Mouse (Mus musculus) thymus, postnatal 4 days (tissue): Measurements from ENCODE around the gene Unc5b.

Source experiments
- DNase-seq: peaks from one replicate; pipeline ENCODE4 v3.0.0; 2021

Unc5b gene

DNA sequence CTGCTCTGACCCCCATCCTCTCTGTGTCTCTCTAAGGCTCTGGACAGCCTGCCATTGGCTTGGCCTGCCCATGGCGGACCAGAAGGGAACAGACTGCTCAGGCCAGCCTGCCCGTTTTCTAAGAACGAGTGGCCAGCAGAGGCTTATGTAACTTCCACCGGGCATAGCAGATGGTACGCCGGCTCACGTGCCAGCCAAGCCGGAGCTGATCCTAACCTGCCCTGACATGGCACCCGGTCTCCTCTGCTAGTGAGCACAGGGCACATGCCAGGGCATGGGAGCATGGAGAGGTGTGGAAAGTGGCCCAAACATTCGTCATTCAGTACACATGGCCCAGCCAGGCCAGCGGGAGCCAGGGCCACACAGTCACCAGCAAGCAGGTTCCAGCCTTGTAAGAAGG lies 10.8 kb downstream of the Unc5b start:
- DNase-seq, result no peak

DNA sequence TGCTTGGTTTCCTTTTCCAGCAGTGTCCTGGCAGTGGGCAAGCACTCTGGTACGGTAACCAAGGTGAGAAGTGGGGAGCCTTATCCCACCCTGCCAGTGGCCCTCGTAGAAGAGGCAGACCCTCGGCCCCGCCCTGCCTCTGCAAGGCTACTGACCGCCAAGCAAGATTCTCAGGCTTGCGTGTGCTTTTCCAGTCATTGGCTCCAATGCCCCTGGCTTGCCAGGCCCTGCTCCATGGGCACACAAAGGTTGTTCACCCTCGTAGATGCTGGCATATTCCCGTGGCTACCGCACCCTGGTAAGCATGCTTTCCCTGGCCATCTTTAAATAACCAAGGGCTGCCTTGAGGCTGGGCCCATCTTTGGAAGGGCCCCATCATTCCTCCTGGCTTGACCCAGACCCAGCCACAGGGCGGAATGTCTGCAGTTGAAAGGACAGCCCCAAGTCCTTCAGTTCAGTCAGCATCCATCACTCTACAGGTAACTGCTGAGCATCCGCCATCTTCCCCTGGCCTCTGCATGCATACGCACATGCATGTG lies 11.7 kb downstream of the Unc5b start:
- DNase-seq, result no peak

DNA sequence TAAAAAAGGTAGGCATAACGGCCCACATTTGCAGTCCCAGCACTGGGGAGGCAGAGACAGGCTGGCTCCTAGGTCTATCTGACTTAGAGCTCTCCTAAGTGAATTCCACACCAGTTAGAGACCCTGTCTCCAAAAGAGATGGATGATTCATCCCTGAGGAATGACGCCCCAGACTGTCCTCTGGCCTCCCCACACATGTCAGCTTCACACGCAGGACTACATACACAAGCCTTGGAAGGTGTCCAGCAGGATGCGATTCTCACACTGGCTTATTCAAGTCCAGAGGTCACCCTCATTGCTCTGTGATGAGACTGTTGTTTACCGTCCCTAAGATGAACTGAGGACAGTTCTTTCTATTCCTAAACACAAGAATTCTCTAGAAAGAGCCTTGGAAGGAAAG lies 12.2 kb downstream of the Unc5b start:
- no peak for DNase-seq

DNA sequence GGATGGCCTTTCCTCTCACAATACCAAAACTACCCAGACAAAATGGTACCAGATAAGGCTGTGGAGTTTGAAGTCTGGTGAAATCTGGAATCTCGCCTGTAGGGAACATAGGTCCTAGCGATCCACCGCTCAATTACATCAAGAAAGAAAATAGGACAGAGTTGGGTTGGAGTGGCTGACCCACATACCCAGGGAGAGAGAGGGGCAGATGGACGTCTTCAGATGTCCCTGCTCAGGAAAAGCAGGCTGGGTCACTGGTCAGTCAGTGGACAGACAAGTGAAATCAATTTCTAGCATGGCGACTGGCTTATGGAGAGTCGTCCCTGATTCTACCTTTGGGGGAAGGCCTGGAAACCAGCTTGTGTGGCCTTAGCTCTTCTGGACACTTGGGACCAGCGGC lies 12.7 kb downstream of the Unc5b start:
- no peak for DNase-seq

DNA sequence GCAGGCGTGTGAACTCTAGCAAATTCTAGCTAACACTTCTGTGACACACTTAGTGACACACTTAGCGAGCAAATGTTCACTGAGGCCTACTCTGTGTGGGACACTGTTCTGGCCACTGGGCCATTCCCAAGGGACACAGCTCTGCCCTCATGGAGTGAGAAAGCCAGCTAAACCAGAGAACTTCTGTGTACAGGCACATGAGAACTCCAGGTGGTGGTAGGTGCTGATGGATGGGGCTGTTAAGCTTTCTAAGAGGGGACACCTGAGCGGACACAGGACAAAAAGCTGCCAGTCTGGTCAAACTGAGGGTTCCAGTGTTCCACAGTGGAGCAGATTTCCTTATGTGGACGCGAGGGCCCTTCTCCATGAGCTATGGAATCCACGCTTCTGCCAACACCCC lies 13.5 kb downstream of the Unc5b start:
- no peak for DNase-seq

DNA sequence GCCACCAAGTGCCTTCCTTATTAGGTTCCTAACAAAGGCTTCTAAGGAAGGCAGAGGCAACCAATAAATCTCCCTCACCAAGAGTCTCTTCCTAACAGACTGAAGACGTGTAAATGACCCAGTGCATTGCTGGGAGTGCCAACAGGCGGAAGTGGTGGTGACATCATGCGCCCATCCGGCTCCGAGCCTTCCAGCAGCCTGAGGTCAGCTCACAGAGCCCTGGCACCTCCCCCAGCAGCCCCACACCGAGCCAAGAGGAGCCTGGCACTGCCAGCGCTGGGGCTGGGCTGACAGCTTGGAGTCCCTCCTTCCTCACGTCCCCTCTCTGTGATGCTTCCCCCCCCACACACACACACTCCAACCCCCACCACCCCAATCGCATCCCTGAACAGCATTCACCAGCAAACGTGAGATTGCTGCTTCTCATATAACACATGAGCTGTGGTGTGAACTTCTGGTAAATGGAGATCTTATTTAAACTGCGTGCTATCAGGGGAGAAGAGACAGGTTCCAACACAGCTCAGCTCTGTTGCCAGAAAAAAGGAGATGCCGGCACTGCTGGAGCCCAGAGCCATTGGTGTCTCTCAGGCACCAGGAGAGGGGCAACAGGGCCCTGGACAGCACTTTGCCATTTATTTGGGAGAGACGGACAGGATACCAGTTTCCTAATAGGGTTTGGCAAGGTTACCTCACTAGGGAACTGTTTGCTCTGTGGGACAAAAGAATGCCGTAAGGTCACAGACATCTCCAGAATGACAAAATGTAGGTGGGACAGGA lies 14.3 kb downstream of the Unc5b start:
- DNase-seq, result peak; percentile 65

DNA sequence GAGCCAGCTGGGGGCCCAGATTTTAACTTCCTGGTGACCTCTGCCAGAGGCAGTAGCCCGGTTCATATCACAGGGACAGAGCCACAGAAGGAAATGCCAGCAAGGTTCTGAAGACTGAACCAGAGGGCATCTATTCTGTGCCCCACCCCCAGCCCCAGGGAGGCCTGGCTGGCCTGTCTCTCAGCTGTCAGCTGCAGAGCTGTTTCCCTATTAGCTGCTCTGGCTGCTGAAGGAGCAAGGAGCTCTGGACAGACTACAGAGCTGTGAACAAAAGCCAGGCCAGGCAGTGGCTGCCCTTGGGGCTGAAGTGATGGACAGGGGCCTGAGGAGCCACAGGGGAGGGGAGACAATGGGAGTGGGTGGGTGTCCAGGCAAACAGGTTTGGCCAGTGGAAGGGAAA lies 15.5 kb downstream of the Unc5b start:
- no peak for DNase-seq

DNA sequence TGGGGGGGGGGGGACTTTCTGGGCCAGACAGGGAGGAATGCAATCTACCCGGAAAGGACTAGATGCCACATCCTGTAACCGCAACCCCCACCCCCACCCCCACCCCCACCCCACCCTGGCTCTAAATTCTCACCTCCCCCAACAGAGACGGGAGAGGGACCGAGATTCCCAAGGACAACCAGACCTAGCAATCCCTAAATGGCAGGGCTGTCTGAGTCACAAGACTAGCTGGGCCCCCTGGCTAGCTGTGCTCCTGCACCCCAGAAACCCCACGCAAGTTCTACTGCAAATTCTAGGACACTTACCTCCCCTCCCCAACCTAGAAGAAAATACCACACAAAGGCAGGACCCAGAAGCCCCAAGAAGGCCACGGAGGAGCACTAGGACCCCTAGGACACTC lies 16.3 kb downstream of the Unc5b start:
- DNase-seq, result no peak

DNA sequence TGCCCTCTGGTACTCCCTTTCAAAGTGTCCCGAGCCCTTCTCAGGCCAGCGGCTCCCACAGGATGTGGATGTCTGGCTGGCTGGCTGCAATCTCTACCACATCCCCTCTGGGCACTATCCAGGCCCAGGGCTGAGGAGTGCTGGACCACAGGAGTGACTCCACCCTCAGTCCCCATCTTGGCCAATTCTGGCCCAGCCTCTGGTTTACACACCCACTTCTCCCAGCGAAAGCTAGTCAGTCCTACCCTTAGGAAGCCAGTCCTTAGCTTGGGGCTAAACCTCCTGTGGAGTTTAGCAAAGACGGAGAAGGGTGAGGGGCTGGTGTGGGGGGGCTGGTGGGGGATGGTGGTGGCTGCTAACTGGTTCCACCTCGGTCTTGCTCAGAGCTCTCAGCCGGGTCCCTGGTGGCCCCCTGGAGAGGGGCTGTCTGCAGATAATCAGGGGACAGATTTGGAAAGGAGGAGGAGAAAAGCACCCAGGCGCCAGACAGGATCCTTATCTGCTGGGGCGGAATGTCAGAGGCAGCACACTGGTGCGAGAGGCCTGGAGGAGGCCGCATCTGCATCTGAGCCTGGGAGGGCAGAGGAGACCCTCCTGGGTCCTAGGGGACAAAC lies 16.8 kb downstream of the Unc5b start:
- no peak for DNase-seq

DNA sequence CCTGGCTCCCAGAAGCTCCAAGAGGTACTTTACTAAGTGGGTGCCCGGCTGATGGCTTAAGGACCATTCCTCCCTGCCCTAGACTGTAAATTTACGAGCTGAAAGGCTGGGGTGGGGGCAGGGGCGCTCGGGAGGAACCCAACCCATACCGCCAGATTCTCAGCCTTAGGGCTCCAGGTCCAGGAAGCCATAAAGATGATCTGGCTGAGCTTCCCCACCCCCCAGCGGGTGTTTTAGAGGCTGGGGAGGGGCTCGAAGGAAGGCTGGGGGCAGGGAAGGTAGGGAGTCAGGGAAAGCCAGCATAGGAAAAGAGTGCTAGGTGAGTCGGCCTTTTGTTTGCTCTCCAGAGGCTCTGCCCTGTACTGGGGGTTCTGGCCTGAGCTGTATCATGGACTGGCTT lies 17.8 kb downstream of the Unc5b start:
- DNase-seq, result no peak

DNA sequence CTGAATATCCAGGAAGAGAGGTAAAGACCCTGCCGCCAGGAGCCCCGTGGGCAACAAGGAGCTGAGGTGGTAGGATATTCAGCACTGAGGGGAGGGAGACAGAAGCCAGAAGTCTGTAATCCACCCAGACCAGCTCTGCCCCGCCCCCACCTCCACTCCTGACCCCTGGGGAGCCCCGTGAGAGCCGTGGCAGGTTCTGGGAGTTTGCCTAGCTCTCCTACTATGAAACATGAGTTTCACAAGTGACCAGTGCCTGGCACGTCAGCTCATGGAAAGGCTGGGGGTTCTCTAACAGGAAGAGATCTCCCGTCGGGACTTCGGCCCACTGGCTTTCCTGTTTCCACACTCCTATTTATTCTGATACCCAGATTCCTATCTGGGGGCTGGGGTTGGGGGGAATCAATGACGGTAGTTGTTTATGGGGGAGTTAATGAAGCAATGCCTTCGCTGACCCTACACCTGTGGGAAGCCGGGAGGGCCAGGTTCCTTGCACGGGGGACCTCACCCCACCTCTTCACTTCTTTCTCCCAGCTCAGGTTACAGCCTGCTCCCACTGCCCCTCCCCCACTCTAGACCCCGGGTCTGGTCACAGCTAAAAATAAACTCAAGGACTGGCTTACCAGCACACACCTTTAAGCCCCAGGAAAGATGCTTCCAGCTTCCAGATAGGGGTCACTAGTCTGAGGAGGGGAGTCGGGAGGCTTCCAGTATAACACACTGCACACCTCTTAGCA lies 19.4 kb downstream of the Unc5b start:
- DNase-seq, result no peak

DNA sequence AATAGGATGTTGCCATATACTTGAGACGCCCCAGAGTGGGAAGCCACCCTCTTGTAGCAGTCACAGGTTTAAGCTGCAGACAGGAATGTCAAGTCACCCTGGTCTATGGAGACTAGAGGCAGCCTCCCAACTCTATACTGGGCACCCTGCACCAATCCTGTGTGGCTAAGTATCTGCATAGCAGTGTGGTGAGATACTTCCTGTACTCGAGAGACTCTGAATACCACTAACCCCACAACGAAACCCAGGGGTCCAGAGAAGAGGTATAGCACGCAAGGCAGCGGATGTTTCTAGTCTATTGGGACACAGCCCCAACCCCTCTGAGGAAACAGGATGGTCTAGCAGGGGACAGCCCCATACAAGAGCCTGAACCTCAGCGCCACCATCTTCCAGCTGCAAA lies 22.9 kb downstream of the Unc5b start:
- DNase-seq, result no peak

DNA sequence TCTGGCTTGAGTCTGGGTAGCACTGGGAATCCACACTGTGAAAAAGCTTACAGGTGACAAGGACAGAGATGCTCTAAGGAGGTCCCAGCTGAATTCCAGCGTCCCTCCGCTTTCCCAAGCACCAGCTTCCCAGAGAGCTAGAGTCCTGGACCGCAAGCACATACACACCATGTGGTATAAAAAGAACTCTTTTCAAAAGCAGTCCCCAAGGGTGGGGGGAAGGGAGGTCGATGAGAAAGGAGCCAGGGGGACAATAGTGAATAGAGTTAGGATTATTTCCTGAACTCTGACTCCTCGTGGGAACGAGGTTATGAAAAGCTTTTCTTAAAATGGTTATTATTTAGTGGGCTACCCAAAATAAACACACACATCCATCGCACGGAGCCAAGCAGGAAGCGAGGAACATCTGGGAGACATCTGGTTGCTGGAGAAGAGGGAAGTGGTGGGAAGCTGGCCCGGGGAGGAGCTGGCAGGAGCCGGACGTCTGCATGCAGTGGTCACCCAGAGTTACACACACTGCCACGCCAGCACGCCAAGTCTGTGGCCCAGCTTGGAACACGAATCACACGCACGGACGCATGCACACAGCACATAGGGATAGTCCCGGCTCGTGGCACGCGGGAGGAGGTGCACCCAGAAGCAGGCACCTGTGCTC lies 23.7 kb downstream of the Unc5b start:
- no peak for DNase-seq

DNA sequence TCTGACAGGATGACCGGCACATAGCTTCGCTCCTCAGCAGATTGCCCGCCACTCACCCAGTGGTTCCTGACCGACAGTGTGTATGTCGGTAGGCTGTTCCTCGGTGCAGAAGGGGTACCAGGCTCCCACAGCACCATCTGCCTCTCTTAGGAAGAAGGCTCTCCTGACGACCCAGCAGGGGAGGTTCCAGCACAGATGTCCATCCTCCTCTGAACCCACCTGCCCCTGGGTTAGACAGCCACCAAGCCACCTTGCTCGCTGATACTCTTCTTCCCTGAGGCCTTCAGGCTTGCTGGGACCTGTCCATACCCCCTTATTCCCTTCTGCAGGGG lies 25.2 kb downstream of the Unc5b start:
- no peak for DNase-seq

DNA sequence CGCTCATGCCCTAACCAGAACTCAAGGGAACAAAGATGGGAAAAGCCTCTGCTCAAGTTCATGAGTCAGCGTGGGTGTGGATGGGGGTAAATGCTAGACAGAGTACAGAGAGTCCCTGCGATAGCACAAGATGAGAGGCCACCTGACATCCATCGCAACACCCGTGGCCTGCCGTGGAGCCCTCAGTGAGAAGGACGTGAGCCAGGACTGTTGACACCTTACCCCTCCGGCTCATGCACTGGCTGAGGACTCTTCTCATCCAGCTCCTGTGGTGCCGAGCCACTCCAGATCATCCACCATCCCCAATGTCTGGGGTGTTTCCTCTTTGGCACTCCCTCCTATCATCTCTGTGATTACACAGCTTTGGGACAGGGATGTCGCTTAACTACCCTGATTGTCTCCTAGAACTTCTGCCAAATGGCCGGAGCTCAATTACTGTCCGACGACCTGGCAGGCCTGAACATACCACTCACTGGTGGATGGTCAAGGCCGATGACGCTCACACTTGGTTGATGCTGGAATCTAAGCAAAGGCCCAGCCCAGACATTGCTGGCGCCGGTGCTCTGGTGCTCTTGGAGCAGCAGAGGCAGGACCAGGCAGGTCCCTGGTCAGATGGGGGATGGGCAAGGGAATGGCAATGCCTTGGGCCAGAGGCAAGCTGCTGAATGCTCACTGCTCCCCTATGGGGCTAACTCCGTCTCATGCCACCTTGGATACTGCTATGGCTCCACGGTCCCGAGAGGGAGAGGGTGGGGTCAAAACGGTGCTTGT lies 25.8 kb downstream of the Unc5b start:
- no peak for DNase-seq

DNA sequence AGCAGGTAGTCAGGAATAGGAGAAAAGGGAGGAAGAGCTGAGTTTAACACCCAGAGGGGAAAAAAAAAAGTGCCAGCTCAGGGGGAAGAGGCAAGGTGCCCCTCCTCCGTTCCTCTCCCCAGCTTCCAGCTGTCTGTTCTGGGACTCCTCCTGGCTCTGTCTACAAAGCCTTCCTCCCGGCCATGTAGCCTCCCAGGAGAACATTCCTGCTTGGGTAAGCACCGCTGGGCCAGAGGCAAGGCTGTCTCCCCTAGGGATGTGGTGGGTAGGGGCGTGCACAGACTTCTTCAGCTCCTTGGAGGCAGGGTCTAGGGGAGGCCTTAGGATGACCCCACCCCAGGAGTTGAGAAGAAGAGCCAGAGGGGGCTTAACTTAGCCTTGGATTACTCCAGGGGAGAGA lies 26.5 kb downstream of the Unc5b start:
- DNase-seq, result no peak

DNA sequence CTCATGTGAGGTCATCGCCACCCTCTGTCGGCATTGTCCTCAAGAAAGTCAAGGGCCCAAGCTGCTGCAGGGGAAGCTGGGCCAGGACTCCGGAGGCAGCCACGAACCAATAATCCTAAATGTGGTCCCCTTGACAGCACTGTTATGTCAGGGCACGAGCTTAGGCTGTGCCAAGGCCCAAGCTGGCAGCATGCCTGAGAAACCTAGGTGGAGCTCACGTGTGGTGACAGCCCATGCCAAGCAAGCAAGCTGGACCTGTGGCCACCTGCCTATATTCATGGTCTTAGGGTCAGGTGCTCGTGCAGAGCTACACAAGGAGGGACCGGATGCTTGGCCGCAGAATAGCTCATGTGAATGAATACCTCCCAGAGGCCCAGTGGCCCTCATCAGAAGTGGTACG lies 27.4 kb downstream of the Unc5b start:
- no peak for DNase-seq

DNA sequence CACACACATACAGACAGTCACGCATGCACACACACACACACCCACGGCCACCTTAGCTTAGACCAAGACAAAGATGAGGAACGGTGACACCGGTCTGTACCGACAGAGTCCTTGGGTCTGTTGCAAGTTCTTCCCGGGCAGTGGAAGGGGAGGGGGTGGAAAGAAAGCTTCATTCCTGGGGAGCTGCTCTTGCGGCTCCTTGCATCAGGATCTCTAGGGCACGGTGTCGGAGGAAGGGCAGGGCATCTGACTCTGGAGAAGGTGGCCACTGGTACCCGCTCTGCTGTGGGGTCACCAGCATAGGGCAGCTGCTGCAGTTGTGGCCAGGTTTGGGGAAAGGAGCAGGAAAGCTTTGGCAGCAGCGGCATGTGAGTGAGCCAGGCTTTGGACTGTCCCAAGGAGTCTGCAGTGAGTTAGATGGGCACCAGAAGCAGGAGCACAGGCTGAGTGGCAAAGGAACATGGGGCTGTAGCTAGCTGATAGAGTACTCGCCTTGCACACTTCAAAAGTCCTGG lies 29.4 kb downstream of the Unc5b start:
- DNase-seq, result no peak

DNA sequence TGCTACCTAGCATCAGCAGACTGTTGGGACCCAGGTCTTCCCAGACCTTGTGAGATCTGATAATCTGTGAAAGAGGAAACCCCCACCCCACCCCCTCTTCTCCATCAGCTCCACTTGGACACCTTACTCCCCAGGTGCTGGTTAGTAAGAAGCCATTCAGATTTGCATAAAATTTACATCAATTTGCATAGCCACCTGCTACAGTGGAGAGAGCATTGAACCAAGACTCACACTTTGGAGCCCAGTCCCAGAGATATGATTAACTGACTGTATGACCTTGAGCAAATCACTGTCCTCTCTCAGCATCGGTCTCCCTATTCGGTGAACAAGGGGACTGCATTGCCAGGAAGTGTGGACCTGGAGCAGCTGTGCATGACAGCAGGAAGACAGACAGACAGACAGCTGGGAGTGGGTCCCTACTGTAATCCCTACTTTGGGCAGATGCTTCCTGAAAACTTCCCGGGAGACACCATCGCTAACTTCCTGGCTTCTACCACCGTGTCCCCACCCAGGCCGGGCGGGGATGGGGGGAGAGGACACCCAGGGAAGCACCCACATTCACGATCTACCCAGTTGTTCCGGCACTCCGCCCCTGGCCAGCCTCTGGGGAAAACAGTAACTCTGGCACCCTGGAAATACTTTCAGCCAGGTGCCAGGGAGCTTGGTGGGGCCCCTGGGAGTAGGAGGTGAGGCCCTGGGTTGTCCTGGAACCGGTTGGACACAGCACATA lies 30.0 kb downstream of the Unc5b start:
- DNase-seq, result no peak

DNA sequence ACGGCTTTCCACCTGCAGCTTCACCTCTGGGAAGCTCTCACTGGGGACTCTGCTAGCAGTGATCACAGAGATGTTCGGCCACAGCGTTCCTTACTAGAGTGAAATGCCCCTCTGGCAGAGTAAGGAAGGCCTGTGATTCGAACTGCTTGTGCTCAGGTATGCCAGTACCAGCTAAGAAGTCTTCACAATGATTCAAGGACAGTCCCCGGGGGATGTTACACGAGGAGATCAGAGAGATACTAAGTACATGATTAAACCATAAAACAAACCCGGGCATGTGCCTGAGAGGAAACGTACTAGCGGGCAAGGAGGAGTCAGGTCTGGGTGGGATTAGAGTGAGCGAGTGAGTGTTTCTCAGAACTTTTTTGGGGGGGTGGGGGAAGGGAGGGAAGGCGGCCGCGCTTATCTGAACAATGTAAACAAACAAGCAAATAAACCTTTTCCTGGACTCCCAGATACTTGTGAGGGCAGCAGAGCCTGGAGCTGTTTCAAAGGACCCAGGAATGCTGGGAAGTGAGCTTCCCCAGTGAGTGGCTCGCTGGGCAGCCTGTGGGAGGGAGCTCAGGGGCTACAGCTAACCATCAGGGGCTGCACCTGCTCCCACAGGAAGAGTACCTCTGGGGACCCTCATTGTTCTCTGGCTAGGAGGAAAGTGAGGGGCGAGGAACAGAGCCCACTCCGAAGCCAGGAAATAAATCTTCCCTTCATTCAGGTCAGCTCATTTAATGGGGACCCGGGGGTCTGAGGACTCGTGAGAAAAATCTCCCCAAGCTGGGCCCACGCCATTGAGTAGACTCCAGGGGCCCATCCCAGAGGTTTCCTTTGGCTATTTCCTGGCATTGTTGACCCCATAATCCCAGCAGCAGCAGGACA lies 30.9 kb downstream of the Unc5b start:
- no peak for DNase-seq
